ENCODE assay signal across 14 mouse cellular contexts in the genomic region with DNA sequence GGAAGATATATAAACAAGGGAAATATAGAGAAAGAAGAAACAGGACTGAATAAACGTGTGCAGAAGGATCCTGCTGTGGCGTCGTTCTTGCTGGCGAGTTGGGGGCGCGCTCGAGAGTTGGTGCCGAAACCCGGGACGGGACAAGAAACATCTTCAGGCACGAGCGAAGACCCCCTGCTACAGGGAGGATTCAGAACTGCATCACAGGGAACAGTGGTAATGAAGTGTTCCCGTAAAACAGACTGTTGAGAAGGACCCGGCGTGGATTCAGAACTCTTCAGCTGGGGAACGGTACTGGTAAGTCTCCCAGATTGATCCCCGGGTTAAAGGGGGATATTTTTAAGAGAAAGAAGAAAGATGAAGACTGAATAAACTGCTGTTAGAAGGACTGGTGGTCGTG. TPM values are rescaled to one million over a fixed set of nuclear protein-coding genes. Genes with fewer than 3 reads are reported as not detected.
DNase-seq lines count a peak whose midpoint lies in the region; TF ChIP-seq lines count a peak whose summit lies in the region.
"Not testable (repeated sequence)": the region's sequence is repeated elsewhere in the genome, so short reads cannot be mapped to it uniquely, and the experiment has no call there.
"Had no signal": no experiment of that assay in that cellular context is flagged by ENCODE, and none has a peak within 500 bp of the region (broad histone marks: within the 10 kb centered on the region; RNA-seq: fewer than 3 reads in every experiment).

No protein-coding gene starts in this region.

- H3K4me1 ChIP-seq in cerebellum, adult 2 months (ENCODE audit: control insufficient read depth, insufficient read depth, low read length); thymus, adult 2 months (replicated peaks; ENCODE audit: control insufficient read depth, insufficient read depth, low read length): not testable (repeated sequence)

- intact Hi-C loops in gastrocnemius, adult 2 months (cut with DNase I); heart, postnatal 36 days (cut with DNase I); left cerebral cortex, postnatal 36 days (cut with DNase I): not testable (repeated sequence)

- not testable (repeated sequence) for H3K36me3 ChIP-seq in thymus, adult 2 months (ENCODE audit: control insufficient read depth, insufficient read depth, low read length)

- not testable (repeated sequence) for TF ChIP-seq POLR2A in cerebellum, adult 2 months (IDR thresholded peaks at IDR 0.05; ENCODE audit: borderline replicate concordance, insufficient read depth, low read length); thymus, adult 2 months (IDR thresholded peaks at IDR 0.05; ENCODE audit: control insufficient read depth, extremely low read depth, insufficient read depth, low read length, poor library complexity)

- not testable (repeated sequence) for H3K27ac ChIP-seq in cerebellum, adult 2 months (ENCODE audit: insufficient read depth, low read length); gastrocnemius, adult 2 months; thymus, adult 2 months (ENCODE audit: control insufficient read depth, insufficient read depth, low read length)

- TF ChIP-seq CTCF in cerebellum, adult 2 months (IDR thresholded peaks at IDR 0.05; ENCODE audit: borderline replicate concordance, insufficient read depth, low read depth, low read length); gastrocnemius, adult 2 months (IDR thresholded peaks at IDR 0.05); thymus, adult 2 months (IDR thresholded peaks at IDR 0.05; ENCODE audit: borderline replicate concordance, control insufficient read depth, extremely low read depth, insufficient read depth, low read length, poor library complexity): not testable (repeated sequence)

- not testable (repeated sequence) for H3K4me3 ChIP-seq in cerebellum, adult 2 months (replicated peaks; ENCODE audit: insufficient read depth, low read depth, low read length); gastrocnemius, adult 2 months; thymus, adult 2 months (ENCODE audit: control insufficient read depth, insufficient read depth, low read length)

- H3K27me3 ChIP-seq in cerebellum, adult 2 months (ENCODE audit: control insufficient read depth, insufficient read depth, low read length); thymus, adult 2 months (ENCODE audit: control insufficient read depth, insufficient read depth, low read length): not testable (repeated sequence)

- peak; percentile 43 to 49 for DNase-seq in B cell, adult 2 months
- DNase-seq in cerebellum, adult 2 months, result peak; percentile 59
- peak; percentile 72 for DNase-seq in gastrocnemius, adult 2 months
- DNase-seq in heart, postnatal 36 days, result peak; percentile 54 to 63
- peak; percentile 69 to 77 for DNase-seq in layer of hippocampus, adult 8-10 months (ENCODE audit: low spot score in 2 of 2)
- peak; percentile 57 to 72 for DNase-seq in left cerebral cortex, postnatal 36 days (ENCODE audit: low spot score in 2 of 2)
- DNase-seq in right cerebral cortex, adult 18-20 months, result peak; percentile 62
- peak; percentile 68 for DNase-seq in thymus, adult 2 months

- 93% methylated on average over 18 of the region's 18 CpGs for WGBS in cerebellum, adult 2 months
- WGBS in thymus, adult 2 months, result 96% methylated on average over 18 of the region's 18 CpGs

RNA-seq across cellular contexts. Expression of a gene that starts 15.7 kb away (rescaled TPM):
- polyA plus RNA-seq in cerebellum, adult 2 months (2012; rRNA removed), result not detected in 2 replicates
- total RNA-seq in gastrocnemius, adult 2 months (2021), result not detected
- not detected for total RNA-seq in heart, postnatal 36 days (2021)
- not detected for total RNA-seq in layer of hippocampus, adult 8-10 months (2022)
- total RNA-seq in left cerebral cortex, postnatal 36 days (2021), result not detected
- polyA plus RNA-seq in thymus, adult 2 months (2012; rRNA removed), result 0.29 and 0.50 TPM in 2 replicates
- total RNA-seq: MEL; midbrain, postnatal 0 days had no signal
- polyA plus RNA-seq: heart, embryonic 12.5 days; limb, embryonic 13.5 days; lung, postnatal 0 days; midbrain, postnatal 0 days had no signal

RNA-seq across cellular contexts. Expression of a gene that starts 16.5 kb away (rescaled TPM):
- not detected in 2 replicates for polyA plus RNA-seq in cerebellum, adult 2 months (2012; rRNA removed)
- total RNA-seq in gastrocnemius, adult 2 months (2021), result not detected
- total RNA-seq in heart, postnatal 36 days (2021), result not detected
- not detected for total RNA-seq in layer of hippocampus, adult 8-10 months (2022)
- total RNA-seq in left cerebral cortex, postnatal 36 days (2021), result not detected
- polyA plus RNA-seq in thymus, adult 2 months (2012; rRNA removed), result not detected in 2 replicates
- total RNA-seq: MEL; midbrain, postnatal 0 days had no signal
- polyA plus RNA-seq: heart, embryonic 12.5 days; limb, embryonic 13.5 days; lung, postnatal 0 days; midbrain, postnatal 0 days had no signal

RNA-seq across cellular contexts. Expression of a gene that starts 26.6 kb away (rescaled TPM):
- polyA plus RNA-seq in cerebellum, adult 2 months (2012; rRNA removed), result not detected in 2 replicates
- total RNA-seq in gastrocnemius, adult 2 months (2021), result not detected
- not detected for total RNA-seq in heart, postnatal 36 days (2021)
- total RNA-seq in layer of hippocampus, adult 8-10 months (2022), result not detected
- total RNA-seq in left cerebral cortex, postnatal 36 days (2021), result not detected
- polyA plus RNA-seq in thymus, adult 2 months (2012; rRNA removed), result 0.03 TPM in 1 of 2 replicates, not detected in the other
- total RNA-seq: MEL; midbrain, postnatal 0 days had no signal
- polyA plus RNA-seq: heart, embryonic 12.5 days; limb, embryonic 13.5 days; lung, postnatal 0 days; midbrain, postnatal 0 days; testis, adult 2 months had no signal

RNA-seq across cellular contexts. Expression of a gene that starts 27.3 kb away (rescaled TPM):
- not detected in 2 replicates for polyA plus RNA-seq in cerebellum, adult 2 months (2012; rRNA removed)
- not detected for total RNA-seq in gastrocnemius, adult 2 months (2021)
- not detected for total RNA-seq in heart, postnatal 36 days (2021)
- not detected for total RNA-seq in layer of hippocampus, adult 8-10 months (2022)
- total RNA-seq in left cerebral cortex, postnatal 36 days (2021), result not detected
- polyA plus RNA-seq in thymus, adult 2 months (2012; rRNA removed), result 0.11 and 0.51 TPM in 2 replicates
- total RNA-seq: MEL; midbrain, postnatal 0 days had no signal
- polyA plus RNA-seq: heart, embryonic 12.5 days; limb, embryonic 13.5 days; lung, postnatal 0 days; midbrain, postnatal 0 days had no signal

RNA-seq across cellular contexts. Expression of a gene that starts 36.5 kb away (rescaled TPM):
- polyA plus RNA-seq in cerebellum, adult 2 months (2012; rRNA removed), result 0.07 and 0.11 TPM in 2 replicates
- not detected for total RNA-seq in gastrocnemius, adult 2 months (2021)
- total RNA-seq in heart, postnatal 36 days (2021), result not detected
- under 1 TPM; 0.11 to 0.35 (median 0.23) TPM for total RNA-seq in layer of hippocampus, adult 8-10 months (2022)
- under 1 TPM in 1 of 2 experiments, not detected in 1; 0.10 TPM for total RNA-seq in left cerebral cortex, postnatal 36 days (2021)
- polyA plus RNA-seq in thymus, adult 2 months (2012; rRNA removed), result 0.10 TPM in 1 of 2 replicates, not detected in the other
- total RNA-seq: midbrain, postnatal 0 days had no signal
- polyA plus RNA-seq: heart, embryonic 12.5 days; lung, postnatal 0 days; midbrain, postnatal 0 days; testis, adult 2 months had no signal
